Mouse (Mus musculus): ENCODE measurements around the gene Ankrd33.

DNA sequence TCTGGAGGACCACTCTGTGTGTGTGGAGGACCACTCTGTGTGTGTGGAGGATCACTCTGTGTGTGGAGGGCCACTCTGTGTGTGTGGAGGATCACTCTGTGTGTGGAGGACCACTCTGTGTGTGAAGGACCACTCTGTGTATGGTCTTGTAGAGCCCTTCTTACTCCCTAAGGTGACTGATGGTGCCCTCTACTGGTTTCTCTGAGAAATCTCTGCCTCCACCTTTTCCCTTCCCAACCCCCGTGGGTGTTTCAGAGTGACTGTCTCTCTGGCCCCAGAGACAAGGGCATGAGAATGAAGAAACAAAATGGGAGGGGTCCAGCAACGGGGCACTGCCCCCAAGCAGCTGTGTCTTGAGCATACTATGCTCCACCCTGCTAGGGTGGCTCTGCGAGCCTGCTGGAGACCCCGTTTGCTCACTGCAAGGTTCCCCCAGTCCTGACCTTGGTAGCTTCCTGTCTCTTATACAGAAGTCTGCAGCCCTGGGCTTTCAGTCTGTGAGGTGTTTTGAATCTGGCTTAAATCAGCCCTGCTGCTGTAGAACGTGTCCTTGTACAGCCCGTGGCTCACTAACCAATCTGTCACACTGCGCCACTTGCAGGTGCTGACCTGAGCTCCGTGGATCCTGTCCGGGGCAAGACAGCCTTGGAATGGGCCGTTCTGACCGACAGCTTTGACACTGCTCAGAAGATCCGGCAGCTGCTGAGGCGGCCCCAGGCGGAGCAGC lies 3.0 kb downstream of the Ankrd33 start:
- TF ChIP-seq POLR2A (IDR thresholded peaks at IDR 0.05; ENCODE audit: borderline replicate concordance, low read depth, low read length) (no peak), CTCF (IDR thresholded peaks at IDR 0.05; ENCODE audit: low read depth, low read length) (peak; percentile 39)
